In the genomic region with DNA sequence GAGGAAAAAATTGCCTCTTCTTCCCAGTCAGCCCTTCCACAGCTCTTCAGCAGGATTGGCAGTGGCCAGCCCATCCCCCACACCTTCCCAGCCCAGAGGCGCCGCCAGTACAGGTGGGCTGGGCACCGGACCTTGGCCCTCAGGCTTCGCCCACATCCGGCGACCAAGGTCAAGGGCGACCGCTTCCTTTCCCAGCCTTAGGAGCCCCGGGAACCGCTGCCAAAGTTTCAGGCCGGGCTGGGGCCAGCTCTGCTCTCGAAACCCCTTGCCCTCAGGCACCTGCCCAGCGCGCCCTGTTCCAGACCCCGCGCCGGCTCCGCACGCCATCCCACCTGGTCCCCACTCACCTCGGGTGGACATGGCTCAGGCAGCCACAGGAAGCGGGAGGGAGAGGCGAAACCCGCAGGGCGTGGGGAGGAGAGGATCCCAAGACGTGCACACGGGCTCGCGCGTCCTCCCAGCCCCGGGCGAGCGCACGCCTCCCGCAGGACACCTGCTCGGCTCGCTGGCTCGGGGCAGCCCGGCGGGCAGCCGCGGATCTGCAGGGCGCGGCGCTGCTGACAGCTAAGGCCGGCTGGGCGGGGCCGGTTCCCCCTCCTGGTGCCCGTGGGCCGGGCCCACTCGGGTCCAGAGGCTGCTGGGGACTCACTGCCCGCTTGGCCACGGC, we compare ENCODE assay signal across 8 mouse cellular contexts. TPM values are rescaled to one million over a fixed set of nuclear protein-coding genes. Genes with fewer than 3 reads are reported as not detected.
DNase-seq lines count a peak whose midpoint lies in the region; ATAC-seq and TF ChIP-seq lines count a peak whose summit lies in the region.

A gene (minus strand): TSS at position 574 of the 667 bp plus-strand sequence.

- peaks cover 20% of the 10 kb centered on the region for H3K27me3 ChIP-seq in hindbrain, embryonic 12.5 days
- H3K27me3 ChIP-seq in neural tube, embryonic 14.5 days (ENCODE audit: control insufficient read depth, insufficient read depth, low read length), result no peaks in the 10 kb centered on the region

- H3K9ac ChIP-seq in hindbrain, embryonic 12.5 days, result peak within 1 kb of the TSS; percentile 70
- H3K9ac ChIP-seq in neural tube, embryonic 14.5 days (replicated peaks; ENCODE audit: low read depth, low read length), result peak within 1 kb of the TSS; percentile 85

- intact Hi-C loops in gastrocnemius, adult 2 months (cut with DNase I), result no loop called here

- H3K36me3 ChIP-seq in hindbrain, embryonic 12.5 days, result no peaks in the 10 kb centered on the region
- no peaks in the 10 kb centered on the region for H3K36me3 ChIP-seq in neural tube, embryonic 14.5 days (ENCODE audit: control insufficient read depth, insufficient read depth, low read length)

- H3K4me3 ChIP-seq in gastrocnemius, adult 2 months, result peak within 1 kb of the TSS; percentile 87
- peak within 1 kb of the TSS; percentile 55 for H3K4me3 ChIP-seq in hindbrain, embryonic 12.5 days
- peak within 1 kb of the TSS; percentile 55 for H3K4me3 ChIP-seq in lung, adult 2 months (replicated peaks; ENCODE audit: extremely low read depth, low read depth, low read length)
- H3K4me3 ChIP-seq in neural tube, embryonic 14.5 days (ENCODE audit: low read depth, low read length), result peak within 1 kb of the TSS; percentile 71

- peak within 1 kb of the TSS; percentile 96 for H3K4me2 ChIP-seq in hindbrain, embryonic 12.5 days (replicated peaks)
- peak within 1 kb of the TSS; percentile 96 for H3K4me2 ChIP-seq in neural tube, embryonic 14.5 days (ENCODE audit: low read depth, low read length)

- DNase-seq in ZHBTc4 (ENCODE audit: low read depth, low spot score) (peak; percentile 26), adipocyte (ENCODE audit: low spot score) (no peak)
- DNase-seq in cerebellum, adult 8-10 months, result peak; percentile 78
- peak; percentile 72 for DNase-seq in gastrocnemius, adult 2 months
- peak; percentile 23 for DNase-seq in layer of hippocampus, adult 9-11 months
- peak; percentile 66 for DNase-seq in lung, adult 2 months

- no peaks in the 10 kb centered on the region for H3K9me3 ChIP-seq in hindbrain, embryonic 12.5 days (replicated peaks)
- no peaks in the 10 kb centered on the region for H3K9me3 ChIP-seq in neural tube, embryonic 14.5 days (ENCODE audit: control insufficient read depth, low read length)

- peak; percentile 52; the same call in 1 of the 2 replicates for ATAC-seq in hindbrain, embryonic 12.5 days (ENCODE audit: low FRiP score)
- ATAC-seq in neural tube, embryonic 14.5 days (ENCODE audit: low read depth), result peak; percentile 80

- 2% methylated on average over 51 of the region's 52 CpGs for WGBS in hindbrain, embryonic 12.5 days
- under 1% methylated on average over 52 of the region's 52 CpGs for WGBS in lung, adult 2 months
- under 1% methylated on average over 47 of the region's 52 CpGs for WGBS in neural tube, embryonic 14.5 days

- H3K4me1 ChIP-seq in hindbrain, embryonic 12.5 days, result peaks cover 5% of the 10 kb centered on the region
- no peaks in the 10 kb centered on the region for H3K4me1 ChIP-seq in lung, adult 2 months (ENCODE audit: control insufficient read depth, insufficient read depth, low read length)
- H3K4me1 ChIP-seq in neural tube, embryonic 14.5 days (ENCODE audit: control insufficient read depth, insufficient read depth, low read length), result no peaks in the 10 kb centered on the region

- TF ChIP-seq CTCF in gastrocnemius, adult 2 months (IDR thresholded peaks at IDR 0.05), result peak; percentile 33
- no peak for TF ChIP-seq CTCF in lung, adult 2 months (IDR thresholded peaks at IDR 0.05; ENCODE audit: insufficient read depth, low read length)

- no peak for TF ChIP-seq POLR2A in lung, adult 2 months (IDR thresholded peaks at IDR 0.05; ENCODE audit: borderline replicate concordance, extremely low read depth, low read depth, low read length)

- peak within 1 kb of the TSS; percentile 93 for H3K27ac ChIP-seq in gastrocnemius, adult 2 months
- peak within 1 kb of the TSS; percentile 58 for H3K27ac ChIP-seq in hindbrain, embryonic 12.5 days
- H3K27ac ChIP-seq in neural tube, embryonic 14.5 days (ENCODE audit: low read depth, low read length), result peak within 1 kb of the TSS; percentile 81

RNA-seq across cellular contexts. Expression of the gene that starts here (rescaled TPM):
- 10 to 100 TPM; 38.5 to 56.1 TPM for total RNA-seq in gastrocnemius, adult 2 months (2021)
- 26.6 and 30.9 TPM in 2 replicates for polyA plus RNA-seq in hindbrain, embryonic 12.5 days (2016; fragmentation: Nextera tagmentation; extraction: Ambion mirVana)
- 53.6 and 71.3 TPM in 2 replicates for polyA plus RNA-seq in lung, adult 2 months (2012; rRNA removed)
- polyA plus RNA-seq in neural tube, embryonic 14.5 days (2014; fragmentation: Nextera tagmentation; extraction: Ambion mirVana), result 47.4 and 59.7 TPM in 2 replicates
